Comparison of ENCODE assay signal across 9 mouse cellular contexts in the genomic region with DNA sequence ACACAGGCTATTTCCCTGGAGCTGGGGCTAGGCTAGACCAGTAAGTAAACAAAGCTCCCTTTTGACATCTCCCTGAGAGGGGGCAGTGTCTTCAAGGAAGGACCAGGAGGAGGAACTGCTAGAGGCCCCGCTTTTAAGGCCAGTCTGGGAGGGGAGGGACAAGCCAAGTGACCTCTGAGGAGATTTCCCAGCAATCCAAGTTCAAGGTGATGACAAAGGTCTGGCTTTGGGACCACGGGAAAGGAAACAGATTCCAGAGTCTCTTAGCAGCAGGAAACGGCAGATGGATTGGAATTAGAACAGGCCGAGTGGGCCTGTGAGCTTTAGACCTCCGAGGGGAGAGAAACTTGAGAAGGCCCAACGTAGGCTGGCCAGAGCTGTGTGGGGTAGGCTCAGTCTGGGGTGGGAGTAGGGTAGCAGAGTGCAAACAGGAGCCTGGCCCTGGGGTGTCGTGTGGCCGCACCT.
DNase-seq lines count a peak whose midpoint lies in the region; ATAC-seq and TF ChIP-seq lines count a peak whose summit lies in the region.
"Had no signal": no experiment of that assay in that cellular context is flagged by ENCODE, and none has a peak within 500 bp of the region (broad histone marks: within the 10 kb centered on the region; RNA-seq: fewer than 3 reads in every experiment).

No protein-coding gene starts in this region.

- 0 out of 2 replicates have a peak, but pooled peaks cover 2% of the 10 kb centered on the region for H3K4me1 ChIP-seq in stomach, postnatal 0 days (replicated peaks; ENCODE audit: control insufficient read depth, insufficient read depth)
- H3K4me1 ChIP-seq: liver, embryonic 13.5 days had no signal

- no peaks in the 10 kb centered on the region for H3K27me3 ChIP-seq in stomach, postnatal 0 days (ENCODE audit: control insufficient read depth, insufficient read depth, low read length)
- H3K27me3 ChIP-seq: liver, embryonic 13.5 days had no signal

- H3K9ac ChIP-seq in stomach, postnatal 0 days (ENCODE audit: low read length): no peak overlapping the region
- H3K9ac ChIP-seq: liver, embryonic 13.5 days had no signal

- DNase-seq in testis, postnatal 10 days (ENCODE audit: low spot score): peak; percentile 37
- DNase-seq in testis, postnatal 14 days (ENCODE audit: low spot score): no peak
- peak; percentile 31 to 46 for DNase-seq in heart, postnatal 36 days
- DNase-seq in kidney, postnatal 36 days: peak; percentile 30 to 37
- no peak for DNase-seq in stomach, postnatal 0 days (ENCODE audit: low spot score)
- no peak for DNase-seq in cerebellum, postnatal 25 days
- DNase-seq in cerebellum, adult 11 months: no peak
- DNase-seq: liver, embryonic 13.5 days had no signal

- ATAC-seq in stomach, postnatal 0 days (ENCODE audit: low FRiP score, low TSS enrichment): no peak; the same call in 1 of the 2 replicates
- ATAC-seq in megakaryocyte progenitor cell, adult 5-6 weeks (replicated peaks; ENCODE audit: poor library complexity): no peak

- intact Hi-C loops in heart, postnatal 36 days (cut with DNase I): loop anchor here (5.0 kb wide), 1 partner anchor 77 kb away; no protein-coding TSS in a partner anchor

- H3K36me3 ChIP-seq in stomach, postnatal 0 days (ENCODE audit: control insufficient read depth, insufficient read depth, low read length): no peaks in the 10 kb centered on the region
- H3K36me3 ChIP-seq: liver, embryonic 13.5 days had no signal

- no peak overlapping the region for H3K4me3 ChIP-seq in stomach, postnatal 0 days (ENCODE audit: low read depth, low read length)
- H3K4me3 ChIP-seq: liver, embryonic 13.5 days had no signal

- no peak overlapping the region for H3K4me2 ChIP-seq in stomach, postnatal 0 days (replicated peaks; ENCODE audit: low read depth)
- H3K4me2 ChIP-seq: liver, embryonic 13.5 days had no signal

- H3K9me3 ChIP-seq in stomach, postnatal 0 days (ENCODE audit: control insufficient read depth, low read length): no peaks in the 10 kb centered on the region
- H3K9me3 ChIP-seq: liver, embryonic 13.5 days had no signal

- H3K27ac ChIP-seq in stomach, postnatal 0 days (replicated peaks): peak overlapping the region; percentile 70
- H3K27ac ChIP-seq: liver, embryonic 13.5 days had no signal

- no peak for TF ChIP-seq EP300 in stomach, postnatal 0 days (optimal IDR thresholded peaks at IDR 0.05)

- 30% methylated on average over 8 of the region's 8 CpGs for WGBS in stomach, postnatal 0 days

- peak; percentile 22 for TF ChIP-seq CTCF in stomach, postnatal 0 days (IDR thresholded peaks at IDR 0.05; ENCODE audit: low read depth)

Comparison
In these comparisons a context has a peak if more than half of its experiments do, and no peak if none do; other contexts are left out.
1. DNase-seq: peak in testis, postnatal 10 days (single experiment), heart, postnatal 36 days (2 of 2) and kidney, postnatal 36 days (2 of 2); none in testis, postnatal 14 days (single experiment), stomach, postnatal 0 days (single experiment), cerebellum, postnatal 25 days (0 of 2) and cerebellum, adult 11 months (single experiment).